Mouse (Mus musculus): Measurements from ENCODE around the gene Pkd1l2.

DNA sequence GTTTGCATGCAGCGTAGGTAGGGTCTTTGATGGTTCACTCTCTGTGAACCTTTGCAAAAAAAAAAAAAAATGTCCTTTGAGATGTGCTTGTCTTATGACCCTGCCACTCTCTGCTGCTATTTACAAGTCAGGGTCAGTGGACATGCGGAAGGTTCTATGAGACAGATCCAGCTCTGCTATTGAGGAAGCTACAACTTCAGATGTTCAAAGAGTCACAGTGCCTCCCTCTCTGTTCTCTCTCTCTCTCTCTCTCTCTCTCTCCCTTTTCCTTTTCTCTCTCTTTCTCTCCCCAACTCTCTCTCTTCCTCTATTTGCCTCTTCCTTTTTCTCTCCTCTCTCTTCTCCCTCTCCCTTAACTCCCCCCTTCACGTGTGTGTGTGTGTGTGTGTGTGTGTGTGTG is 28.1 kb downstream of the Pkd1l2 start:
- TF ChIP-seq CTCF (IDR thresholded peaks at IDR 0.05; ENCODE audit: low read depth) (no peak), EP300 (IDR thresholded peaks at IDR 0.05; ENCODE audit: low read depth) (no peak)

Data from heart, postnatal 0 days (tissue).